Mouse (Mus musculus): ENCODE measurements at regions not wholly inside any gene's neighbourhood (a gene's known extent, or its start where the extent isn't known, plus 50 kb on each side); places are given as distances from the start of the nearest gene placed in this dataset.

DNA sequence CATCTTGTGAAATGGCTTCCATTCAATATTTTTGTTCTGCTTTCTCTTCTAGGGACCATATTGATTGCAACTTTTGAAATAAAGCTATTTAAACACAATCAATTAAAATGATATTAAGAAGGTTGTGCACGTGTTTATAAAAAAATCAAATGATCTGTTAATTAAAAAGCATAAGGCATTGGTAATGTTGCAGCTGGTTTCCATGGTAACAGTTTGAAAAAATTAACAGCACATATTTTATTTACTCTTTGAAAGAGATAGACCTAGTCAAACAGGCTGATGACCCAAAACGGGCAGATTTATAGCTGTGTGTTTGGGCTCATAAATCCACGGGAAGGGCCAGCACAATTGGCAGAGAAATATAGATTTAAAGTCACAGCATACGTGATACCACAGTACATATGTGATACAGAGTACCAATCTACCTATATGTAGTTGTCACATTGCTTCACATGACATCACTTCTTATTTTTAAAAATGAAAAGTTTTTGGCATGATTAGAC lies 260.6 kb upstream of the Nrip1 start:
- TF ChIP-seq CTCF (conservative IDR thresholded peaks at IDR 0.05; ENCODE audit: low read length) (no peak), NANOG (IDR thresholded peaks at IDR 0.05; ENCODE audit: borderline replicate concordance, low read length) (no peak), POU5F1 (IDR thresholded peaks at IDR 0.05; ENCODE audit: borderline replicate concordance, low read length) (no peak)

Measured in E14TG2a.4 (cell line).